Mouse (Mus musculus): ENCODE data around the gene Cdc26. TPM values are rescaled to one million over a fixed set of nuclear protein-coding genes. Genes with fewer than 3 reads are reported as not detected.

Cdc26 gene
- total and polyA plus RNA-seq, 3 experiments: 44.1 to 148 (median 128) TPM

GRCm38 (mm10) chr4:62379724-62380381, 28.6 kb downstream of the Cdc26 start:
- TF ChIP-seq POLR2AphosphoS5 (IDR thresholded peaks at IDR 0.05; ENCODE audit: insufficient replicate concordance, low read depth, low read length) (no peak), TAL1 (conservative IDR thresholded peaks at IDR 0.05; ENCODE audit: low read depth, low read length) (no peak), GATA1 (IDR thresholded peaks at IDR 0.05; ENCODE audit: borderline replicate concordance, low read length) (no peak), GATA2 (IDR thresholded peaks at IDR 0.05; ENCODE audit: borderline replicate concordance, low read depth, low read length) (no peak), CTCF (IDR thresholded peaks at IDR 0.05; ENCODE audit: low read depth, low read length) (no peak)
- DNase-seq (ENCODE audit: low spot score) (no peak), ATAC-seq (ENCODE audit: extremely low read depth, insufficient number of reproducible peaks, low FRiP score, poor library complexity, severe bottlenecking) (no peak)
- no peaks in the 10 kb centered on the region for H3K27me3 ChIP-seq (ENCODE audit: insufficient read depth, low read length)
- H3K36me3 ChIP-seq (replicated peaks): peaks cover 50% of the 10 kb centered on the region
- no peaks in the 10 kb centered on the region for H3K9me3 ChIP-seq (replicated peaks)
- peaks cover 45% of the 10 kb centered on the region for H3K4me1 ChIP-seq (ENCODE audit: insufficient read depth, low read depth, low read length)
- H3K4me3 ChIP-seq (ENCODE audit: low read depth, low read length): no peak overlapping the region

- Histone ChIP-seq H3K4me1 (ENCODE audit: insufficient read depth, low read depth, low read length) (peaks cover 70% of the 10 kb centered on the region), H3K4me3 (ENCODE audit: low read depth, low read length) (no peak overlapping the region), H3K36me3 (replicated peaks) (peaks cover 36% of the 10 kb centered on the region), H3K9me3 (replicated peaks) (no peaks in the 10 kb centered on the region), H3K27me3 (ENCODE audit: insufficient read depth, low read length) (no peaks in the 10 kb centered on the region)
- no peak for TF ChIP-seq CTCF (IDR thresholded peaks at IDR 0.05; ENCODE audit: low read depth, low read length)
- no peak for TF ChIP-seq POLR2AphosphoS5 (IDR thresholded peaks at IDR 0.05; ENCODE audit: insufficient replicate concordance, low read depth, low read length)
- no peak for TF ChIP-seq TAL1 (conservative IDR thresholded peaks at IDR 0.05; ENCODE audit: low read depth, low read length)
- ATAC-seq (ENCODE audit: extremely low read depth, insufficient number of reproducible peaks, low FRiP score, poor library complexity, severe bottlenecking) (no peak), DNase-seq (ENCODE audit: low spot score) (no peak)
These were observed 32.3 kb downstream of the Cdc26 start for GRCm38 (mm10) chr4:62376123-62376522.

GRCm38 (mm10) chr4:62374342-62374741, 34.1 kb downstream of the Cdc26 start:
- Histone ChIP-seq H3K9me3 (replicated peaks) (no peaks in the 10 kb centered on the region), H3K36me3 (replicated peaks) (peaks cover 31% of the 10 kb centered on the region), H3K27me3 (ENCODE audit: insufficient read depth, low read length) (no peaks in the 10 kb centered on the region), H3K4me1 (ENCODE audit: insufficient read depth, low read depth, low read length) (peaks cover 76% of the 10 kb centered on the region), H3K4me3 (ENCODE audit: low read depth, low read length) (no peak overlapping the region; the same call in 1 of the 2 replicates)
- TF ChIP-seq GATA2 (IDR thresholded peaks at IDR 0.05; ENCODE audit: borderline replicate concordance, low read depth, low read length): no peak
- TF ChIP-seq POLR2AphosphoS5 (IDR thresholded peaks at IDR 0.05; ENCODE audit: insufficient replicate concordance, low read depth, low read length): no peak
- no peak for TF ChIP-seq TAL1 (conservative IDR thresholded peaks at IDR 0.05; ENCODE audit: low read depth, low read length)
- TF ChIP-seq GATA1 (IDR thresholded peaks at IDR 0.05; ENCODE audit: borderline replicate concordance, low read length): no peak
- TF ChIP-seq CTCF (IDR thresholded peaks at IDR 0.05; ENCODE audit: low read depth, low read length): no peak
- ATAC-seq (ENCODE audit: extremely low read depth, insufficient number of reproducible peaks, low FRiP score, poor library complexity, severe bottlenecking) (peak; percentile 74), DNase-seq (ENCODE audit: low spot score) (peak; percentile 27)

- TF ChIP-seq TAL1 (conservative IDR thresholded peaks at IDR 0.05; ENCODE audit: low read depth, low read length) (no peak), GATA2 (IDR thresholded peaks at IDR 0.05; ENCODE audit: borderline replicate concordance, low read depth, low read length) (no peak), POLR2AphosphoS5 (IDR thresholded peaks at IDR 0.05; ENCODE audit: insufficient replicate concordance, low read depth, low read length) (no peak), GATA1 (IDR thresholded peaks at IDR 0.05; ENCODE audit: borderline replicate concordance, low read length) (no peak), CTCF (IDR thresholded peaks at IDR 0.05; ENCODE audit: low read depth, low read length) (no peak)
- no peaks in the 10 kb centered on the region for H3K27me3 ChIP-seq (ENCODE audit: insufficient read depth, low read length)
- ATAC-seq (ENCODE audit: extremely low read depth, insufficient number of reproducible peaks, low FRiP score, poor library complexity, severe bottlenecking) (no peak), DNase-seq (ENCODE audit: low spot score) (no peak)
- peaks cover 80% of the 10 kb centered on the region for H3K4me1 ChIP-seq (ENCODE audit: insufficient read depth, low read depth, low read length)
- peaks cover 27% of the 10 kb centered on the region for H3K36me3 ChIP-seq (replicated peaks)
- H3K9me3 ChIP-seq (replicated peaks): no peaks in the 10 kb centered on the region
- peak overlapping the region; percentile 54; the same call in 1 of the 2 replicates for H3K4me3 ChIP-seq (ENCODE audit: low read depth, low read length)
These were observed 34.8 kb downstream of the Cdc26 start for GRCm38 (mm10) chr4:62373668-62374067.

GRCm38 (mm10) chr4:62372818-62373520, 35.5 kb downstream of the Cdc26 start:
- TF ChIP-seq CTCF (IDR thresholded peaks at IDR 0.05; ENCODE audit: low read depth, low read length) (no peak), GATA1 (IDR thresholded peaks at IDR 0.05; ENCODE audit: borderline replicate concordance, low read length) (no peak), POLR2AphosphoS5 (IDR thresholded peaks at IDR 0.05; ENCODE audit: insufficient replicate concordance, low read depth, low read length) (no peak), TAL1 (conservative IDR thresholded peaks at IDR 0.05; ENCODE audit: low read depth, low read length) (0 out of 2 replicates have a peak, but pooled peaks have one; percentile 15), GATA2 (IDR thresholded peaks at IDR 0.05; ENCODE audit: borderline replicate concordance, low read depth, low read length) (no peak)
- Histone ChIP-seq H3K27me3 (ENCODE audit: insufficient read depth, low read length) (no peaks in the 10 kb centered on the region), H3K4me1 (ENCODE audit: insufficient read depth, low read depth, low read length) (peaks cover 80% of the 10 kb centered on the region), H3K36me3 (replicated peaks) (peaks cover 26% of the 10 kb centered on the region), H3K9me3 (replicated peaks) (no peaks in the 10 kb centered on the region), H3K4me3 (ENCODE audit: low read depth, low read length) (no peak overlapping the region; the same call in 1 of the 2 replicates)
- ATAC-seq (ENCODE audit: extremely low read depth, insufficient number of reproducible peaks, low FRiP score, poor library complexity, severe bottlenecking): peak; percentile 43
- DNase-seq (ENCODE audit: low spot score): no peak

- peaks cover 85% of the 10 kb centered on the region for H3K4me1 ChIP-seq (ENCODE audit: insufficient read depth, low read depth, low read length)
- DNase-seq (ENCODE audit: low spot score) (no peak), ATAC-seq (ENCODE audit: extremely low read depth, insufficient number of reproducible peaks, low FRiP score, poor library complexity, severe bottlenecking) (no peak)
- no peaks in the 10 kb centered on the region for H3K27me3 ChIP-seq (ENCODE audit: insufficient read depth, low read length)
- no peak overlapping the region; the same call in 1 of the 2 replicates for H3K4me3 ChIP-seq (ENCODE audit: low read depth, low read length)
- TF ChIP-seq GATA2 (IDR thresholded peaks at IDR 0.05; ENCODE audit: borderline replicate concordance, low read depth, low read length) (no peak), POLR2AphosphoS5 (IDR thresholded peaks at IDR 0.05; ENCODE audit: insufficient replicate concordance, low read depth, low read length) (no peak), CTCF (IDR thresholded peaks at IDR 0.05; ENCODE audit: low read depth, low read length) (no peak), GATA1 (IDR thresholded peaks at IDR 0.05; ENCODE audit: borderline replicate concordance, low read length) (no peak), TAL1 (conservative IDR thresholded peaks at IDR 0.05; ENCODE audit: low read depth, low read length) (no peak)
- peaks cover 31% of the 10 kb centered on the region for H3K36me3 ChIP-seq (replicated peaks)
- no peaks in the 10 kb centered on the region for H3K9me3 ChIP-seq (replicated peaks)
These were observed 36.0 kb downstream of the Cdc26 start for GRCm38 (mm10) chr4:62372410-62372809.
